Mouse (Mus musculus) spleen, postnatal 36 days (tissue): ENCODE measurements around the gene Nell1.

Experiments used
- DNase-seq, 2 experiments: peaks; one replicate each; pipeline ENCODE4 v3.0.0; 2022; ENCODE audit warnings: low spot score in 2 of 2, mixed read lengths in 1 of 2

Gene Nell1

DNA sequence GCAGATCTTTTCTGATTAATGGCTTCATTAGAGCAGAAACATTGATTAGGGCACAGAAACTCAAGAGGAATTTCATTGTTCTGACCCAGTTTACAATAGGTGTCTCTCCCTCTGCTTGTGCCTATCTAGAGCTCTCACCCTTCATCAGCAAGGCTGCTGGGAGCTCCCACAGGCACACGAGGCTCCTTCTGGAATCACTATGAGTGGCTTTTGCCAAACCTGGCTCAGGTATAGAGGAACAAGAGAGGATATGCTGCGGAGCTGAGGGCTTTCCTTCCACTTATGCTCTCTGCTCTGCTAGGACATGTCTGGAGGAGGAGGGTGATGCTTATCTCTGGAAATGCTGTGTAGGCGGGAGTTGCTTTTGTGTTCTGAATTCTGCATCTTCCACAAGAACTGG, 285.4 kb downstream of the Nell1 start:
- DNase-seq = no peak

DNA sequence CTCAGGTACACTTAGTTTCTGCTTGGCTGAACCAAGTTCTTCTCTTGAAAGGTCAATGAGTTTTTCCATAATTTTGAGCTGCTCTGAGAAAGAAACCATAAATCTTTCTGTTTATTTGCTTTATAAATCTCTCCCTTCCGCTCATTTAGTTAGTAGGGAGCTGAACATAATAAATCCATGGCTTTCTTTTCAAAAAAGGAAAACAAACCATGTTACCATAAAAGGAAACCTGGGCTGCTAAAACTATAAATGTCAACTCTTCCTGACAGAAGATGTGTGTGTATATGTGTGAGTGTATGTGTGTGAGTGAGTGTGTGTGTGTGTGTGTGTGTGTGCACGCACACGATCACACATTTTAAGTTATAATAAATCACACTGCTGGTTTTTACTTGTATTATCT, 320.8 kb downstream of the Nell1 start:
- DNase-seq = no peak

DNA sequence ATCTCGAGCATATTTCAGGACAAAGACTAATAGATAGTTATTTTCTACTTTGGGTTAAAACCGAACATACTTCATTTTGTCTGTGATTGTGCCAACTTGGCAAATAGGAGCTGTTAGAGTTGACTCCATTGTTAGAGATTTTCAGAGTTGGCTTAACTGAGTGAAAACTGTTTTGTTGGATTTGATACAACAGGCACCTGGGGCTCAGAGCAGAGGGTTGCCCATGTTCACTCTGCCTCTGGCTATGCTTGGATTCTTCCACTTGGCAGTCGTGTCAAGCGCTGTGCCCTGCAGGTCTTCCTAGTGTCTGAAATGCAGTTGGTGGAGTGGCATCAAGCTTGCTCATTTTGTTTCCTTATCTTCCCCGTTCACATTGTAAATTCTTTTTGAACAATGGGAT, 363.6 kb downstream of the Nell1 start:
- DNase-seq = no peak

DNA sequence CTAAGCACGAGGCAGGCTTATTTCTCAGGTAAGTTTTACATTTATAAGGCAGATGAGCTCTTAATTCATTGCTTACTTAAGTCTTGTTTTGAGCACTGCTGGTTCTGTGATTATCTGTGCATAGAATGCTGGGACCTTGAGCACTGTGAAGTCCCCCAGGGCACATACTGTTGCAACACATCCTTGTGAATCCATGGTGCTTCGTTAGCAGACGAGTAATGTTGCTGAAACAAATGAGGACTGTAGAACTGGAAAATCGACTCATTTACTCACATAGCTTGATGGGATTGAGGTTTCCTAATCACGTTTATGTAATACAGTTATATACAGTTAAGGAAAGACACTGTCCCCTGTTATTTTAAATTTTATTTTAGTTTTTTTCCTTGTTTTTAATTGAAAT, 364.1 kb downstream of the Nell1 start:
- no peak for DNase-seq

DNA sequence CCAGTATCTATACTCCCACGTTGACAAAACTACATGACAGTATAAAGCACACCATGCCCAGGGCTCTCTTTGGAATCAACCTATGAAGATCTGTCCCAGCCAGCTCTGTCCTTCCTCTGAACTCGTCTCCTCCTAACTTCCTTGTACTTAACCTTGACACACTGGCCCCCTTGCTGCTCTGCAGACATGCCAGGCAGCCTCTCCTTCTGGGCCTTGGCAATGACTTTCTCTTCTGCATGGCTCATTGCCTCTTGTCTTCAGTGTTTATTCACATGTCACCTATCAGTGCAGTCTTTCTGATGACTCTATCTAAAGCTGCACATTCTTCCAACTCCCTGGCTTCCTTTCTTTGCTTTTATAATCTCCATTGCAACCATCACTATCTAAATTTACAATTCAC, 376.9 kb downstream of the Nell1 start:
- no peak for DNase-seq

DNA sequence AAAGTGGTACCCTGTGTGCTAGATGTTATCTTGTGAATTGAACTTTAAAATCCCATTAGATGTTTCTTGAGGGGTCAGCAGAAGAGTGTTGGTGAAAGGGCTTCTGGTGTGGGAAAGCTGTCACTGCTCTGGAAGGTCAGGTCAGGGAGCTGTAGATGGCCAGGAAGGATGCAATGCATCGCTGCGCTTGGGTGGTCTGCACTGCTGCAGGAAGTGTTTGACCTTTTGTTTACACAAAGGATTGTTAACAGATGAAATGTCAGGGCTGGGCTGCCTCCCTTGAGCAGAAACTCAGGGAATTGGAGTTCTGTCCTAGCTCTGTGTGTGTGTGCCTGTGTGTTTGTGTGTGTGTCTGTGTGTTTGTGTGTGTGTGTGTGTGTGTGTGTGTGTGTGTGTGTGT, 382.5 kb downstream of the Nell1 start:
- DNase-seq = no peak

DNA sequence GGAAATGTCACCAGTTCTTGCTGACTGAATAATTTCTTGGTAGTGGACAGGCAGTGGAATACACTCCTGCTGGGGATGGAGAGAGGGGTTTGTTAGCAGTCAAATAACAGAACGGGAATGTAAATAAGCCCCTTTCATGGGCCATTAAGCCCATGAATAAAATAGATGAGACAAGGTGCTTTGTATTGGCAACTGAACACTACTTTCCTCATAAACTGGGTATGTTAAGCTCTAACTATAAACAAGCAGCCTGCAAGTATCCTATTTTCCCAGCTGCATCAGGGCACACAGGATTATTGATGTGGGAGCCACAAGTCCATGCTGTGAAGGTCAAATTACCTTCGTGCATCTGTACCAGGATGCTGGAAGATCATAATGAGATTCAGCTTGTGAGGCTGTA, 387.4 kb downstream of the Nell1 start:
- no peak for DNase-seq

DNA sequence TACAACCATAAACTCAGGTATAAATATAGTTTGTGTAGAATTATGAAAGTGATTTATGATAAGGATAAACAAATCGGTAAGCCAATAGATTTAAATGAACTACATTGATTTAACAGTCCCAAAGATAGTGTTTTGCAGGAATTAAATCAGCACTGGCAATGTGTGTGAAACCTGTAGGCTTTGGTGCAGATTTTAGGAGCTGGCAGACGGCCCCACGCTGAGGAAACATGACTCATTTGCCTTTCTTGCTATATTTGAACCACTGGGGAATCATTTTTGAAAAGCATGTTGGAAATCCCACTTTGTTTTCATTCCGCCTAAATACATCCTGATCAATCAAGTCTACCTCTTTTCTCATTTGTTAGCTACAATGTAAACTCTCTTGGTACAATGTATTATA, 400.2 kb downstream of the Nell1 start:
- DNase-seq = no peak

DNA sequence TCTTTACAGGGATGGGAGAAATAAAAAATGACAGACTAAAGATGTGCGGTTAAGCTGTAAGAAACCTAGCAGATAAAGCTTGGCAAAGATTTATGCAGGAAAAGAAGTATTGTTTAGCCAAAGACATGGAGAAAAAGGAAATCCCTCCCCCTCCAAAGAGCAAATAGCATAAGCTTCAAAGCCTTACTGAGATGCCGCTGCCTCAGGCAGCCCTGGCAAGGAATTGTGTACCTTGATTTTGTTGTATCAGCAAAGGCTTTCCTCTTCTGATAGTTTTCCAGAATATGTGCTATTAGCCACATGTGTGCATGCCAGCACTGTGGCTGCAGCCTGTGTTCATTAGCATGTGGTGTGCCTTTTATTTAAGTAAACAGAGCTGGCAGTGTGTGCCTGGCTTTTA, 435.8 kb downstream of the Nell1 start:
- DNase-seq = no peak

DNA sequence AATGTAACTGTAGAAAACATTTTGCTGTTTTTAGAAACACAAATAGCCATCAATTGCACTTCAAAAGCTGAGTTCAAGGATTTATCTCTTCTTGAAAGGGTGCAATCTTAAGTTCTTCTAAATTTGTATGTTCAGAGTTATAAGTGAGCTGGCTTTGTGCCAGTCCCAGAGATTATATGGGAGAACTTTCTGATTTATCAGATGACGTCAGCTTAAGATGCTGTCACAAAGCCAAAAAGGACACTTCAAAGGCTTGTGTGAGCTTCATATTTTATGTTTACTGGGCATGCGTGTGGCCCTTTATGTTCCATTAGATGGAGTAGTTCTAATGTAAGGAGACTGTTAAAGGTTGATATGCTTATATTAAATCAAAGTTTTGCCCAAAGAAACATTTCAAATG, 445.3 kb downstream of the Nell1 start:
- no peak for DNase-seq

DNA sequence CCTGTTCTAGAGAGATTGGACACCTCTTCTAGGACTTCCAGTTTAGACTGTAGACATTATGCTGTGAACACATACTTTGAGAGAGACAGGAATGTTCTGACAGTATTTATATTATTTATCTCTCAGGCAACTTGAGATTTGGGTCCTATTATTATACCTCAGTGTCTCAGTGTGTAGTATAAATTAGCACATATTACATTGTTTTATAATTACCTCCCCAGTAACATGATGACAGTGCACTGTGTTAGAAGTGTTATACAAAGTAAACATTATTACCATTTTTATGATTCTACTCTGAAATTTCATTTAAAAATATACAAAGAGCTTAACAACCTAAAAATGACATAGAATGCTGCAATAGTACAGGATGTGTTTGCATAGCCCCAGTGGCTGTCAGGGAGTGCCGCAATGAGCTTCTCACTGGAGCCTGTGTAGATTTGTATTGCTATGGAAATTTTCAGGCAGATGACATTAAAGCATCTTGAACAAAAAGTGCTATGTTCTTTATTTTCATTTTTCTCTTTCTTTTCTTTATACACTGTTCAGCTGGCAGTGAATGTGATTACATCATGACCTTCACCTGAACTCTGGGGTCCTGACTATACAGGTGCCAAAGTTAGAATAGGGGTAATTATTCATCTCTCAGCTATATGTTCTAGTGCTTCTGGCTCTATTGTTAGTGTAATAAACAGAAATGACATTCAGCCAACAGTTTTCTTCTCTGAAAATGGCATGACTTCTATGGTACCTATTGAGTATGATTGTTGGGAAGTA, 447.9 kb downstream of the Nell1 start:
- DNase-seq = no peak

DNA sequence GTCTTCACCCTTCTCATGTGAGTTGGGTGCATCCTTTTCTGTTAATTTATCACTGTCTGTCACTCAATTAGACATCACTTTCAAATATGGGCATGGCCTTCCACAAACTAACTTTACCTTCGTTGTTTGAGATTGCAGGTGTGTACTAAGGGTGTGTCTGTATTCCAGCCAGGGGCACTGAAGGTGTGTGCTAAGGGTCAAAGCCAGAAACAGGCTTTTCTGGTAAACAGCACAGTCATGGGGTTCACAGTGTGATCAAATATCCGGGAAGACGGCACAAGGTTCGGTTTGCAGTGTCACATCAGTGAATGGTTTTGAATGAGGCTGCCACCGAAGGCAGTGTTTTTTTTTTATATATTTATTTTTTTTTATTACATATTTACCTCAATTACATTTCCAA, 455.1 kb downstream of the Nell1 start:
- no peak for DNase-seq

DNA sequence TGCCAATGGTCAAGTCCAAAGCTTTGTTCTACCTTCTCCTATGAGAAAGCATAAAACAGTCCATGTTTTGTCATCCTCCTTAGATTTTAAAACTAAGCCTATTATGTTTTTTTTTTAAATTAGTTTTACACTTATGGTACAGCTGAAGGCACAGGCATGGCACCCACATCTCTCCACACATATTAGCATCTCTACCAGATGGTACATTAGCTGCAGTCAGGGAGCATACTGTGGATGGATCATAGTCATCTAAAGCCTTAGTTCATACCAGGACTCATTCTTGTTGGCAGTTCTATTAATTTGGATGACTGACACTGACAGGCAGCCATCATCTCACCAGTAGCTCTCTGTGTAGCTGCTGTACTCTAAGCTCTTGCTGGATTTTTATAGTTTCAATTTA, 466.6 kb downstream of the Nell1 start:
- DNase-seq = no peak

DNA sequence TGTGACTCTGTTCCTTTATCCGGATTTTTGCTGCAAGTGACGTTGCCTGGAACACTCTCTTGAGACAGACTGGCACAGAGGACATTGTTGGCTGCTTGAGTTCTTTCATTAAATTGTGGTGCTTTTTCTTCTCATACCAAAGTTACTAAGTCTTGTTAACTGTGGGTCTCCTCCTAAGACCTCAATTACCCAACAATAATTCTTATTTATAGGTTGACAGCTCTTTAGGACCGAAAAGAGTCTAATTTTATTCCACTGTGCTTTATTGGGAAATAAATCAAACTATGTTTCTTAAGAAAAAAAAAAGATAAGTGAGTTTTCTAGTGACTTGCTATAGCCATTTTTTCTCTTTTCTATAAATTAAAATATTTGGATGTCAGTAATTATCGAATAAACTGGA, 472.7 kb downstream of the Nell1 start:
- DNase-seq = no peak

DNA sequence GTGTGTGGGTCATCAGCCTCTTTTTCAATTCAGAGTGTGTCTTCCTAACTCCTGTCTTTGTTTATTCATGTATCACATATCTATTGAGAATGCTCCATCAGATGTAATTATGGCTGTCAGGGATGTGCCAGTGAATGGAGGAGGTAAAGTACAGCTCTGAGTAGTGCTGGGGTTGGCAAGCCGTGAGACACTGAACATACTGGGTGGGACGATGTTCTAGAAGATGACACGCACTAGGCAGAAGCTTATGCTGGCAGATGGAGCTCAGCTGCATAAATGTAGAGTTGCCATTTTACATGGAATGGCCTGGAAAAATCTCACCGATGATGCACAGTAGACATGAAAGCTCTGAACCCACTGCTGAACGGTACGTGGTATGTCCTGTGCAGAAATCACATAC, 493.1 kb downstream of the Nell1 start:
- DNase-seq = no peak

DNA sequence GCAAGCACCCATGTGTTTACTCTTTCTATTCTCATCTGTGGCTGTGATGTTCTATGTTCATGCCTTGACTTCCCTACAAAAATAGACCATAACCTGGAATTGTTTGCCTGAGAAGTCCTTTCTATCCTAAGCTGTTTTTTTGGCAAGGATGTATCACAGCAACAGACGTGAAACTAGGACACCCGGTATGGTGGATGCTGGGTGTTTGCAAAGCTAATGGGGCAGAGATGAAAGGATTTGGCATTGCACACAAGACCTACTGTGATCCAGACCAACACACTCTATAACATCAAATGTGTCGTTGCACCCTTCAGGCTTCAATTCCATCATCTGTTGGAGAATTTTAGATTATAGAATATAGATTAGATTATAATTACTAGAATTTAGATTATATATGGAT, 495.9 kb downstream of the Nell1 start:
- DNase-seq = no peak

DNA sequence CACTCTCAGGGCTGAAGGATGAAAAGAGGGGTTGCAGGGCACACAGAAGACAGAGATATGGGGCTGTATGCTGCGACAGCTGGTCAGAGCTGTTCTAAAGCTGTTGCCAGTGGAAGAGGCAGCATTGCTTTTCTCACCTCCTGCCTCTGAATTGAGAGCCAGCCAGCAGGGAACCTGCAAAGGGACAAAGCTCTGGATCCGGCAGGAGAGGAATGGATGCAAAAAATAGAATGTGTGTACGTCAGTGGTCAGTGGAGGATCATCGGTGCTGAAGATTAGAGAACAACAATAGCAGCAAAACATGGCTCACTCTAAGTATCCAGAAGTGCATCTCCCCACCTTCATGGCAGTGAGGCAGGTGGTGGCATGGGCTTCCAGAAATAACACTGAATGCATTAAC, 507.3 kb downstream of the Nell1 start:
- no peak for DNase-seq

DNA sequence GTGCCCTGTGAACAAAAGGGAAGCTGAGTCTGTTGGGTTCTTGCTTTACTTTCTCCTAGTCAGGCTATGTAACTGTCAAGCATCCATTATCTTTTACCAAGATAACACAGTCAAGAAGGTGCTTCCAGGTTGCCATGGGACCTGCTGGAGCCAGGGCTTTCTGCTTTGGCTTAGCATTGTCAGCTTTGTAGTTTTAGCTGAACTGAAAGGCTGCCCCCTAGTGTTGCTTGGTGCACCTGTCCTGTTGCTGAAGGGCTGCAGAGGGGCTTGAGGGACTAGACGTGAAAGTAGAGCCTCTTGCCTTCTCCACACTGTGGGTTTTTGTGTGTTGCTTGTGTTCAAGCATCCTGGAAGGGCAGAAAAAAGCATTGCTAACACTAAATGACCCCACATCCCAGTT, 510.6 kb downstream of the Nell1 start:
- DNase-seq = no peak

DNA sequence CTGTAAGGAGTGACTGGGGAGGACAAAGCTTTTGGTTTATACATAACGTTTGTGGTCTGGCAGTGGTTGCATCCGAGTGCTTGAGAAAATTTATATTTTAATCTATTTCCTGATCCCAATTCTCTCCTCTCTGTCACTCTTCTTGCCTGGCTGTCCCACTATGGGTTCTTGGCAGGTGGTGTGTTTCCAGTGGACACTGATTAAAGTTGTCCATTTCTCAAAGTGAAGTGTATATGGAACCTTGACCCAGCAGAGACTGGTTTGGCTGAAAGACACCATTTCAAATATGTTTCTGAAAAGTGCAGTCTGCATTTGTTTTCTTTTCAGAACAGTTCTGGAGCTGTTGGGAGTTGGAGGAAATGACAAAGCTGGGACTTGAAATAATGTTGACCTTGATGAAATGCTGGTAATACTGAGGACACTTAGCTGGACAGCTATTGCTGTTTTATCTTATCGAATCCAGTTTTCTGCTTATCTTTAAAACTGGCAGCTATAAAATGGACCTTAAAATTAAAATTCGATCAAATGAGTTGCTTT, 512.3 kb downstream of the Nell1 start:
- no peak for DNase-seq

DNA sequence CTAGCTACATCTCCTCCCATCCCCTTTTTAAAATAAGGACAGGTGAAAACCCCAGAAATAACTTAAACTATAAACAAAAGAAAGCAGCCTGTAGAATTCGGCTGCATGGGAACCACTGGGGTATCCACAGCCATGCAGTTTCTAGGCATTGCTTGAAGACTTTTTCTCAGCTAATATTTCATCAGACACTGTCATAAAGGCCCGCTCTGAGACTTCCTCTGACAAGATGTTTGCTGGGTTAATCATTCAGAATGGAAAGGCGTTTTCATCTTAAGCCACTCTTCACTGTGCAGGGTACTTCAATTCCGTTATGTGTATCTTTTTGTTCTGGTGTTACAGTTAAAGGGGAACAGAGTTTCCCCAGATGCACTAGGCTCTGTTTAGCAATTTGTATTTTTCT, 526.9 kb downstream of the Nell1 start:
- no peak for DNase-seq

DNA sequence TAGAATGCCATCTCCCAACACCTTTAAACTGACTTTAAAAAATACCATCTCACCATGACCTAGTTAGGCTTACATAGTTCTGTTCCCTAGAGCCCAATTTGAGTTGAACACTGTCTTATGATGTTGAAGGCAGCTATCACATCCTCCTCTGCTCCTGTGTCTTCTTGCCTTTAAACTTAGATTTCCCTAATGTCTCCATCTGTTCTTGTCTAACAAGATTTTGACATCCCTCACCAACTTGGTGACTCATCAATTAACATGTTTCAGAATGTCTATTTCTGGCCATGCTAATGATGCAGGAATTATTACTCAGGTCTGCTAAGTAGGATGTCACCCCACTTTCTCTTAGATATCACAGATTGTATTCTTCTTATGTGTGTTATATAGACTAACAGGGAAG, 532.4 kb downstream of the Nell1 start:
- DNase-seq = no peak

DNA sequence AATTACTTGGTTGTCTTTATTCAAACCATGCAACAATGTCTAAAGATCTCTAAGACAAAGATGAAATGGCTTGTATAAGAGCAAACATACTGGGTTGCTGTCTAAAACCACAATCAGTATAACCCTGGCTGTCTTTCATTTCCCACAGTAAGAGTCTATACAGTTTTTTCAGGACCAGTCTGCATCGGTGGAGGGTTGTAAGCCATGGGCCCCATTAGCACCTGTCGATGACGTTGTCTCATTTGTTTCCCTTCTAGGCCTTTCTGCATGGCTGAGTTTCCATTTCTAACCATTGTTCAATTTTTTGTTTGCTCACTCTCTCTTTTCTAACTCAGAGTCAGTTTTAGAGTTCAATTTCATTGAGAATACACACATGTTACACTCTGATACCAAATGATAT, 540.2 kb downstream of the Nell1 start:
- DNase-seq = no peak

DNA sequence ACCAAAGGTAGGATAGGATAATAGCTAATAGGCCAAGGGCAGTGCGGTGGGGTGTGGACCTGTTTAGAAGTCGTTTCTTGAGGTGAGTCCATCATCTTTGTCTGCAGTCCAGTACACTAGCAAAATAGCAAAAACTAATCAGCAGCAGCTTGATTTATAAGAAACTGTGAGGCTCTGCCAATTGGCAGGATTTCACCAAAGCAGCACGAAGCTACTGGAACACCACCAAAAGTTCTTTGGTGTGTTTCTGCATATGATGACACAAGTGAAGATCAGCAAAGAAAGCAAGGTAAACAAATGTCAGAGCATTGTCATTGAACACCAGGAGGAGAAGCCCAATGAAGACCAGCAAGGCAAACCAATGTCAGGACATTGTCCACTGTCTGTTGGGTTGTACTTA, 542.0 kb downstream of the Nell1 start:
- DNase-seq = no peak

DNA sequence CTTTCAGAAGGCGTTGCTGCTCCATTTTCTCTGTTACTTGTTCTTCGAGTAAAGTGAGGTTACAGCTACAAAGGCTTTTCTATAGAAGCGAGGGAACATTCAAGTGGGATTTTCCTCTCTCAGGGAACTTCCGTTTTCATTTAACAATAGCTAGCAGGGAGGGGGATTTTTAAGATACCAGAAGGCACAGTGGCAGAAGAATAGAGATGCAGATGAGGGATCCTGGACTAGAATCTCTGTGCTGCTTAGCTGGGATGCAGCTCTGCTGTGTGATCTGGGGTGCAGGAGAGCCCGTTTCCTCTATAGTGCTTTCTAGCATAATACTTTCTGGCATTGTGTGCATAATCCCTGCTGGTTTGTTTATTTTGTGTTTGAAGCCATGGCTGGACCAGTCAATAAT, 568.7 kb downstream of the Nell1 start:
- no peak for DNase-seq
